Mouse (Mus musculus) heart, embryonic 13.5 days (tissue): ENCODE measurements around the gene Hacd3. TPM values are rescaled to one million over a fixed set of nuclear protein-coding genes. Genes with fewer than 3 reads are reported as not detected.
A peak's percentile ranks its signal among the peaks of the same experiment; 100 is the strongest.

Experiments
- ATAC-seq: fragments of 200-750 bp; cut with Nextera tagmentation; 2 replicates; pipeline ENCODE4 v1.8.0; 2017; ENCODE audit warnings: moderate TSS enrichment; ENCODE audit not compliant: insufficient number of reproducible peaks, low FRiP score, low TSS enrichment; ENCODE audit errors: extremely low read depth
- H3K27ac ChIP-seq: fragments of 300-500 bp; sonication (generic); replicated peaks from 2 replicates; pipeline ENCODE4 v1.5.1; 2015; ENCODE audit warnings: moderate library complexity, mild to moderate bottlenecking, inconsistent platforms
- H3K27me3 ChIP-seq: fragments of 300-500 bp; sonication (generic); replicated peaks from 2 replicates; pipeline ENCODE4 v1.6.1; 2015; ENCODE audit warnings: mild to moderate bottlenecking, inconsistent platforms
- H3K36me3 ChIP-seq: fragments of 300-500 bp; sonication (generic); 2 replicates; pipeline ENCODE4 v1.6.1; 2015; ENCODE audit warnings: mild to moderate bottlenecking, inconsistent platforms
- H3K4me1 ChIP-seq: fragments of 300-500 bp; sonication (generic); 2 replicates; pipeline ENCODE4 v1.6.1; 2015; ENCODE audit warnings: inconsistent platforms
- H3K4me2 ChIP-seq: fragments of 300-500 bp; sonication (generic); 2 replicates; pipeline ENCODE4 v1.6.1; 2015; ENCODE audit warnings: inconsistent platforms, mild to moderate bottlenecking, moderate library complexity
- H3K4me3 ChIP-seq: fragments of 300-500 bp; sonication (generic); 2 replicates; pipeline ENCODE4 v1.5.1; 2015; ENCODE audit warnings: moderate library complexity, mild to moderate bottlenecking, inconsistent platforms
- H3K9ac ChIP-seq: fragments of 300-500 bp; sonication (generic); 2 replicates; pipeline ENCODE4 v1.6.1; 2015; ENCODE audit warnings: inconsistent platforms, mild to moderate bottlenecking, moderate library complexity
- H3K9me3 ChIP-seq: fragments of 300-500 bp; sonication (generic); 2 replicates; pipeline ENCODE4 v1.6.1; 2016; ENCODE audit warnings: inconsistent platforms
- WGBS: fragments of 180-500 bp; shearing (Covaris S2); methylation state at CpG from one replicate; pipeline ENCODE4 v1.1.7; 2015; ENCODE audit warnings: mixed read lengths; 5-methylcytosine and 5-hydroxymethylcytosine counted together
- microRNA-seq: library from miRNA; unstranded; fragments of <30 nt; microRNA quantifications from one replicate; pipeline ENCODE4, GENCODE M21; 2016
- polyA plus RNA-seq: library from polyadenylated mRNA; unstranded; fragments of >200 nt; fragmentation: Nextera tagmentation; extraction: Ambion mirVana; gene quantifications from 2 replicates; pipeline ENCODE4 v1.2.1, GENCODE M21; 2015

Hacd3 gene
- polyA plus RNA-seq, 1 experiment from 2014 or later: 51.7 TPM

DNA sequence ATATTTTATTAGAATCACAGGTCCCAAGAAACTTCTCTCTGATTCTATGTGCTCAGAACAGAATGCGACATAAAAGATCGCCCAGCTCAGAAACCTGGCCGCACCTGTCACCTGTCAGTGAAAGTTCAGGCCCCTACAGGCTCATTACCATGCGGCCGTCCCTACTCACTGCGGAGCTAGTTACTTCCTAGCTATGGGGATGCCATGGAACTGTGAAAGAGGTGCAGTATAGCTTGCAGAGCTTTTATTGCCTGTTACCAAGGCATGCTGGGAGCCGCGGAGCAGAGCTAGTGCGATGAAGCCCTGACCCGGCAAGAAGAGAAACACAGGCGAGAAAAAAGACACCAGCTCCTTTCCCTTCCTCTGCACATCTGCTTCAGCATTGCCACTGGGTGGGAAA is 77.5 kb downstream of the Hacd3 start:
- no peak for ATAC-seq
- 36% methylated on average over 11 of the region's 11 CpGs for WGBS
- Histone ChIP-seq H3K9ac (no peak overlapping the region), H3K4me1 (peaks cover 29% of the 10 kb centered on the region), H3K9me3 (no peaks in the 10 kb centered on the region), H3K4me3 (no peak overlapping the region), H3K27ac (no peak overlapping the region), H3K4me2 (no peak overlapping the region; the same call in 1 of the 2 replicates), H3K36me3 (no peaks in the 10 kb centered on the region), H3K27me3 (peaks cover 50% of the 10 kb centered on the region)

GRCm38 (mm10) chr9:64941650-64942049 is 79.8 kb downstream of the Hacd3 start:
- no peaks in the 10 kb centered on the region for H3K36me3 ChIP-seq
- peaks cover 32% of the 10 kb centered on the region for H3K27me3 ChIP-seq
- peak overlapping the region; percentile 63 for H3K27ac ChIP-seq
- H3K4me2 ChIP-seq: no peak overlapping the region
- H3K4me3 ChIP-seq: no peak overlapping the region
- no peak overlapping the region for H3K9ac ChIP-seq
- no peak for ATAC-seq
- peaks cover 40% of the 10 kb centered on the region for H3K4me1 ChIP-seq
- H3K9me3 ChIP-seq: no peaks in the 10 kb centered on the region
- 71% methylated on average over 4 of the region's 4 CpGs for WGBS

DNA sequence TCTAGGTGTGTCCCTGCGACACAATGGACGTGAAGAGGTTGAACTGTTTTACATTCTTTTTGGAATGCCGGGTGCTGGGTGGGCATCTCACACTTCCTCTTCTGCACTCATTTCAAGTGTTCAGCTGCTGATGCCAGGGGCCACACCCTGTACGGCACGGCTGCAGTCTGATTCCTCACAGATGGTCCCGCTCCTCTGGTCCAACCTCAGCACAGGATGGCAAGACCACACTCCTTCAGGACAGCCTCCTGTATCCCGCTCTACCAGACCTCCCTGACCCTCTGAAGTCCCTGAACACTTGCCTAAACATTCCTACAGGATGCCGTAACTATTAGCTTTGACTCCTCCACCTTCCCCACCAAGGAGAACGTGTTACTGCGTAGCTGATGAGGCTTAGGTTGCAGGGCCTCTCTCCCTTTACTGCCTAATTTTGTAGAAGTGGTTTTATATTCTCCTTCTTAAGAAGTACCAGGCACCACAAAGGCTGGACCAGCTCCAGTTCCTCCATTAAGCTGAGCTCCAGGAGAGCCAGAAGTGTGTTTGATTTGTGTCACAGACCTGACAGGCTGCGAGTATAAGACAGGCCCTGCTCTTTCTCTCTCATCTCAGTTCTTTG is 80.7 kb downstream of the Hacd3 start:
- H3K4me1 ChIP-seq: peaks cover 42% of the 10 kb centered on the region
- no peak overlapping the region; the same call in none of the 2 replicates for H3K9ac ChIP-seq
- H3K27me3 ChIP-seq: peaks cover 26% of the 10 kb centered on the region
- no peak for ATAC-seq
- H3K27ac ChIP-seq: peak overlapping the region; percentile 63
- no peak overlapping the region for H3K4me2 ChIP-seq
- H3K9me3 ChIP-seq: no peaks in the 10 kb centered on the region
- 48% methylated on average over 11 of the region's 11 CpGs for WGBS
- no peaks in the 10 kb centered on the region for H3K36me3 ChIP-seq
- H3K4me3 ChIP-seq: no peak overlapping the region

DNA sequence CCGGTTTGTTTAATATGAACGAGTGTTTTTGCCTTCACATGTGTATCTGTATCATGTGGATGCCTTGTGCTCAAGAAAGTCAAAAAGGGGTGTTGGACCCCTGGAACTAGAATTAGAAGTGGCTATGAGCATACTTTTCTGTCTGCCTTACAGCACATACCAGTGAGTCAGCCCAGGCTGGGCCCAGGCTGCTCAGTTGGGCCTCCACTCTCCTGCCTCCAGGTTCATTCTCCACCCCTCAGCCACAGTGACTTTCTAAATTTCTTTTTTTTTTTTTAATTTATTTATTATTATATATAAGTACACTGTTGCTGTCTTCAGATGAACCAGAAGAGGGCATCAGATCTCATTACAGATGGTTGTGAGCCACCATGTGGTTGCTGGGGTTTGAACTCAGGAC is 81.7 kb downstream of the Hacd3 start:
- no peak overlapping the region for H3K9ac ChIP-seq

GRCm38 (mm10) chr9:64939281-64939680 is 82.2 kb downstream of the Hacd3 start:
- H3K4me1 ChIP-seq: peaks cover 50% of the 10 kb centered on the region
- 52% methylated on average over 4 of the region's 4 CpGs for WGBS

More for the DNA sequence above, 81.7 kb downstream of the Hacd3 start:
- WGBS: 67% methylated on average over 2 of the region's 2 CpGs
- ATAC-seq: no peak
- peaks cover 20% of the 10 kb centered on the region for H3K27me3 ChIP-seq
- H3K4me1 ChIP-seq: peaks cover 46% of the 10 kb centered on the region
- no peaks in the 10 kb centered on the region for H3K9me3 ChIP-seq
- peak overlapping the region; percentile 63; the same call in 1 of the 2 replicates for H3K27ac ChIP-seq
- H3K4me3 ChIP-seq: no peak overlapping the region
- H3K4me2 ChIP-seq: no peak overlapping the region
- H3K36me3 ChIP-seq: no peaks in the 10 kb centered on the region

DNA sequence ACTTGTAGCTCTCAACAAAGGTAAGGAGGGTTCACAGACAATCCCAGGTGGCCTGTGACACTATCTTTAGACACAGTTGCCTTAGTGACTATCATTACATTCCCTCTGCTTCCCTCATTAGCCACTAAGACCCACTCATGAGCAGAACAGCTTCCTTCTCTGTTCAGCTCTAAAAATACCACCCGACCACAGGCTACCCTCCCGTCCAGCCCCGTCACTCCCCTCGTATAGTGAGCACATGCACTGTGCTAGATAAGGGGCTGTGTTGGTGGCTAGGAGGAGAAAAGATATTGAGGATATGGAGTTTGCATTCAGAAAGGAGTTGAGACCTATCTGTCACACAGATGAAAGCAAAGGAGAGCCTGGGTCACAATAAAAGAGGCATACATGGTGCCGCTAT is 83.0 kb downstream of the Hacd3 start:
- H3K9ac ChIP-seq: peak overlapping the region; percentile 19; the same call in 1 of the 2 replicates
- peaks cover 9% of the 10 kb centered on the region for H3K27me3 ChIP-seq
- H3K36me3 ChIP-seq: no peaks in the 10 kb centered on the region
- peaks cover 52% of the 10 kb centered on the region for H3K4me1 ChIP-seq
- H3K27ac ChIP-seq: peak overlapping the region; percentile 32; the same call in 1 of the 2 replicates
- H3K4me3 ChIP-seq: no peak overlapping the region
- H3K4me2 ChIP-seq: no peak overlapping the region
- H3K9me3 ChIP-seq: no peaks in the 10 kb centered on the region
- ATAC-seq: no peak
- WGBS: 26% methylated on average over 5 of the region's 5 CpGs

More at GRCm38 (mm10) chr9:64939281-64939680, 82.2 kb downstream of the Hacd3 start:
- Histone ChIP-seq H3K27ac (peak overlapping the region; percentile 32), H3K9ac (peak overlapping the region; percentile 19; the same call in 1 of the 2 replicates), H3K27me3 (peaks cover 15% of the 10 kb centered on the region), H3K9me3 (no peaks in the 10 kb centered on the region), H3K4me3 (no peak overlapping the region), H3K4me2 (no peak overlapping the region), H3K36me3 (no peaks in the 10 kb centered on the region)
- ATAC-seq: no peak

- H3K4me1 ChIP-seq: peaks cover 57% of the 10 kb centered on the region
- no peaks in the 10 kb centered on the region for H3K36me3 ChIP-seq
These were observed 84.0 kb downstream of the Hacd3 start for GRCm38 (mm10) chr9:64937491-64937890.

More at GRCm38 (mm10) chr9:64937491-64937890, 84.0 kb downstream of the Hacd3 start:
- ATAC-seq: no peak
- Histone ChIP-seq H3K4me3 (no peak overlapping the region), H3K9me3 (no peaks in the 10 kb centered on the region), H3K4me2 (no peak overlapping the region), H3K9ac (no peak overlapping the region), H3K27me3 (peaks cover 8% of the 10 kb centered on the region; the same call in 1 of the 2 replicates), H3K27ac (no peak overlapping the region)
- 61% methylated on average over 5 of the region's 5 CpGs for WGBS

Small RNA genes lying within 50 kb of the gene (microRNA-seq; reads per million reads assigned to microRNA genes)
- gene Gm25640: not detected

Other genes starting within 250 kb of the Hacd3 start
- gene Dennd4a, start 210.4 kb downstream of the Hacd3 start, polyA plus RNA-seq: 4.8 and 5.9 TPM in 2 replicates
- gene Slc24a1, start 70.1 kb downstream of the Hacd3 start, polyA plus RNA-seq: 0.04 and 0.05 TPM in 2 replicates
- 40.1 and 40.7 TPM in 2 replicates for gene Ints14, start 60.8 kb downstream of the Hacd3 start, polyA plus RNA-seq
- 26.1 and 28.0 TPM in 2 replicates for gene Dpp8, start 10.7 kb upstream of the Hacd3 start, polyA plus RNA-seq
- gene Igdcc4, start 79.8 kb upstream of the Hacd3 start, polyA plus RNA-seq: 10.4 and 11.0 TPM in 2 replicates
- gene Igdcc3, start 119.5 kb upstream of the Hacd3 start, polyA plus RNA-seq: 0.88 and 0.98 TPM in 2 replicates
- gene Parp16, start 173.7 kb upstream of the Hacd3 start, polyA plus RNA-seq: 4.5 and 5.1 TPM in 2 replicates
- 0.04 TPM in 1 of 2 replicates, not detected in the other for gene Cilp, start 243.5 kb upstream of the Hacd3 start, polyA plus RNA-seq